In the genomic region with DNA sequence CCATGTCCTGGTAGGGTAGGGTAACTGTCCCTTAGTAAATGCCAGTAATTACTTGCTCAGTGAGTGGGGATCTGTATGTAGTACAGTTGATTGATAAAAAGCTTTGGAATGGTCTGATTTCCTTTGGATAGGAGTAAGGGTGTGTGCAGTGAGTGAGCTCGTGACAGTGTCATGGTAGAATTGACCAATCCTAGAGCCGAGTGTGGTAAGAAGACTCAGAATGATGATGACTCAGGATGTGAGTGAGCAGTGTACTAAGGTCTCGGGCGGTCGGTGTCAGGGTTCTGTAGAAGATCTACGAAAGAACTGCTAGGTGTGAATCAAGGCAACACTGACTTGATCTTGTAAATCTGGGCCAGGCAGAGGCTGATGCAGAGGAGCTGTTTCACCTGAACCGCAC, we compare ENCODE assay signal across 14 mouse cellular contexts. TPM values are rescaled to one million over a fixed set of nuclear protein-coding genes. Genes with fewer than 3 reads are reported as not detected.
"Had no signal": no experiment of that assay in that cellular context is flagged by ENCODE, and none has a peak within 500 bp of the region (broad histone marks: within the 10 kb centered on the region; RNA-seq: fewer than 3 reads in every experiment).

No protein-coding gene starts in this region.

- H3K9ac ChIP-seq: limb, embryonic 12.5 days; liver, embryonic 13.5 days; liver, postnatal 0 days; neural tube, embryonic 12.5 days had no signal

- H3K27me3 ChIP-seq: limb, embryonic 12.5 days; liver, embryonic 13.5 days; neural tube, embryonic 12.5 days had no signal

- H3K9me3 ChIP-seq: limb, embryonic 12.5 days; liver, embryonic 13.5 days; midbrain, embryonic 10.5 days; neural tube, embryonic 12.5 days had no signal

- H3K4me2 ChIP-seq: limb, embryonic 12.5 days; liver, embryonic 13.5 days; neural tube, embryonic 12.5 days had no signal

- H3K4me1 ChIP-seq: limb, embryonic 12.5 days; liver, embryonic 13.5 days; midbrain, embryonic 10.5 days; neural tube, embryonic 12.5 days had no signal

- DNase-seq: kidney, postnatal 36 days; layer of hippocampus, adult 9-11 months; layer of hippocampus, postnatal 36 days; liver; liver, embryonic 13.5 days; liver, postnatal 0 days; midbrain, embryonic 14.5 days; thymus, postnatal 4 days had no signal

- ATAC-seq: liver, postnatal 0 days had no signal

- H3K27ac ChIP-seq: kidney, postnatal 0 days; limb, embryonic 12.5 days; liver, embryonic 13.5 days; midbrain, embryonic 10.5 days; neural tube, embryonic 12.5 days; stomach, postnatal 0 days had no signal

- H3K4me3 ChIP-seq: limb, embryonic 12.5 days; liver, embryonic 13.5 days; midbrain, embryonic 10.5 days; neural tube, embryonic 12.5 days had no signal

RNA-seq across cellular contexts. Expression of a gene that starts 34.7 kb away (rescaled TPM):
- polyA plus RNA-seq: kidney, postnatal 0 days; limb, embryonic 12.5 days; liver, embryonic 13.5 days; liver, postnatal 0 days; lung, embryonic 16.5 days; midbrain, embryonic 10.5 days; midbrain, embryonic 14.5 days; neural tube, embryonic 12.5 days; stomach, postnatal 0 days had no signal
